8 mouse cellular contexts compared by ENCODE assay signal in the genomic region with DNA sequence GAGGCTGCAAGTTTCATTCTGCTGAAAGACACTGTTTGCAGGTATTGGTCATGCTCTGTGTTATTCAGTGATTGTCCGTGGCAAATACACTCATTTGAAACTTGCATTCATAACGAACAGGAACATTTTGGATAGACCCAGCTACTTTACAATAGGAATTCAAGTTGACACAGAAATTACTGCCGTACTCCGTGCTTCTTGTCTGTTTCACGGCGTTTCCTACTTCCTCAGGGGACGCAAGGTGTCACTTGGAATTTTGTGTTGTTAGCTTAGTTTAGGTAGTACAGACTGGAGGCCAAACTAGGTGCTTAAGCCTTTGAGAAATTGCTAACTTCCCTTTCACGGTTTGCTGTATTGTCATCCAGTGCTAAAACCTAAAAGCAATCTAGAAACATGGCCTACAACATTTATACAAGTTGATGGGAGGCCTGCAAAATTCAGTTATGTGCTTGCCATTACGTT. TPM values are rescaled to one million over a fixed set of nuclear protein-coding genes. Genes with fewer than 3 reads are reported as not detected.
DNase-seq lines count a peak whose midpoint lies in the region; ATAC-seq lines count a peak whose summit lies in the region.

No protein-coding gene starts in this region.

- 70% methylated on average over 9 of the region's 9 CpGs for WGBS in limb, embryonic 11.5 days
- 61% methylated on average over 9 of the region's 9 CpGs for WGBS in stomach, embryonic 14.5 days

- peak overlapping the region; percentile 70 for H3K4me3 ChIP-seq in limb, embryonic 11.5 days (ENCODE audit: low read depth, low read length)
- peak overlapping the region; percentile 87 for H3K4me3 ChIP-seq in stomach, embryonic 14.5 days (ENCODE audit: low read depth, low read length)

- DNase-seq in CD4-positive, CD25-positive, alpha-beta regulatory T cell, adult 2 months (ENCODE audit: low read depth, low spot score): peak; percentile 17
- DNase-seq in retina, postnatal 1 day: peak; percentile 3
- DNase-seq in retina, embryonic 14.5 days (ENCODE audit: low spot score): no peak
- no peak for DNase-seq in limb, embryonic 11.5 days (ENCODE audit: low spot score)
- DNase-seq in thymus, postnatal 10 days (ENCODE audit: low spot score in 2 of 2): no peak
- DNase-seq in frontal cortex, postnatal 25 days (ENCODE audit: low spot score in 2 of 2): no peak

- H3K36me3 ChIP-seq in limb, embryonic 11.5 days (ENCODE audit: control insufficient read depth, insufficient read depth, low read length): no peaks in the 10 kb centered on the region
- no peaks in the 10 kb centered on the region for H3K36me3 ChIP-seq in stomach, embryonic 14.5 days (ENCODE audit: control insufficient read depth, insufficient read depth, low read length)

- no peak for ATAC-seq in CD4-positive, CD25-positive, alpha-beta regulatory T cell, adult 4 months
- no peak for ATAC-seq in limb, embryonic 11.5 days (ENCODE audit: insufficient number of reproducible peaks, low FRiP score, low TSS enrichment, low read depth)
- ATAC-seq in stomach, embryonic 14.5 days (ENCODE audit: insufficient number of reproducible peaks, insufficient read depth, low FRiP score, low read depth): no peak

- H3K4me2 ChIP-seq in limb, embryonic 11.5 days (ENCODE audit: low read depth, severe bottlenecking): peak overlapping the region; percentile 83
- H3K4me2 ChIP-seq in stomach, embryonic 14.5 days (replicated peaks; ENCODE audit: low read depth, low read length): peak overlapping the region; percentile 79

- no peak overlapping the region for H3K27ac ChIP-seq in limb, embryonic 11.5 days (replicated peaks; ENCODE audit: low read depth, low read length)
- H3K27ac ChIP-seq in stomach, embryonic 14.5 days (ENCODE audit: low read length): no peak overlapping the region

- no peaks in the 10 kb centered on the region for H3K27me3 ChIP-seq in limb, embryonic 11.5 days (ENCODE audit: control insufficient read depth, insufficient read depth, low read length)
- no peaks in the 10 kb centered on the region for H3K27me3 ChIP-seq in stomach, embryonic 14.5 days (ENCODE audit: control insufficient read depth, insufficient read depth, low read length)

- H3K9me3 ChIP-seq in limb, embryonic 11.5 days (ENCODE audit: control insufficient read depth, low read length): no peaks in the 10 kb centered on the region
- no peaks in the 10 kb centered on the region for H3K9me3 ChIP-seq in stomach, embryonic 14.5 days (ENCODE audit: control insufficient read depth, low read depth, low read length)

- H3K4me1 ChIP-seq in limb, embryonic 11.5 days (ENCODE audit: control insufficient read depth, insufficient read depth, low read length): no peaks in the 10 kb centered on the region
- H3K4me1 ChIP-seq in stomach, embryonic 14.5 days (ENCODE audit: control insufficient read depth, insufficient read depth, low read length): 0 out of 2 replicates have a peak, but pooled peaks cover 12% of the 10 kb centered on the region

- no peak overlapping the region; the same call in 1 of the 2 replicates for H3K9ac ChIP-seq in limb, embryonic 11.5 days (ENCODE audit: low read length)
- 0 out of 2 replicates have a peak overlapping the region, but pooled peaks have one; percentile 87 for H3K9ac ChIP-seq in stomach, embryonic 14.5 days (replicated peaks; ENCODE audit: low read depth, low read length)

RNA-seq across cellular contexts. Expression of gene Gm3625, which starts 1.2 kb away (rescaled TPM):
- polyA plus RNA-seq in CD4-positive, CD25-positive, alpha-beta regulatory T cell, adult 4 months (2017; shearing (Covaris generic)): not detected
- not detected in 2 replicates for polyA plus RNA-seq in limb, embryonic 11.5 days (2014; fragmentation: Nextera tagmentation; extraction: Ambion mirVana)
- polyA plus RNA-seq in stomach, embryonic 14.5 days (2014; fragmentation: Nextera tagmentation; extraction: Ambion mirVana): not detected in 2 replicates

RNA-seq across cellular contexts. Expression of gene Itsn2, which starts 1.5 kb away (rescaled TPM):
- 10 to 100 TPM; 57.4 to 59.2 TPM for polyA plus RNA-seq in CD4-positive, CD25-positive, alpha-beta regulatory T cell, adult 4 months (2017; shearing (Covaris generic))
- polyA plus RNA-seq in limb, embryonic 11.5 days (2014; fragmentation: Nextera tagmentation; extraction: Ambion mirVana): 26.2 and 28.4 TPM in 2 replicates
- polyA plus RNA-seq in stomach, embryonic 14.5 days (2014; fragmentation: Nextera tagmentation; extraction: Ambion mirVana): 43.4 and 47.1 TPM in 2 replicates

Comparison
In these comparisons a context has a peak if more than half of its experiments do, and no peak if none do; other contexts are left out.
1. DNase-seq: peak in CD4-positive, CD25-positive, alpha-beta regulatory T cell, adult 2 months (single experiment) and retina, postnatal 1 day (single experiment); none in retina, embryonic 14.5 days (single experiment), limb, embryonic 11.5 days (single experiment), thymus, postnatal 10 days (0 of 2) and frontal cortex, postnatal 25 days (0 of 2).